Mouse (Mus musculus) E14TG2a.4 (cell line): ENCODE data around the gene E330009J07Rik.

Source experiments
- H3K27me3 ChIP-seq: 2 replicates; pipeline ENCODE4 v1.6.1; 2014; ENCODE audit warnings: low read length, control low read depth; ENCODE audit not compliant: insufficient read depth
- H3K36me3 ChIP-seq: 2 replicates; pipeline ENCODE4 v1.6.1; 2014; ENCODE audit warnings: low read length, control low read depth; ENCODE audit not compliant: insufficient read depth
- H3K4me1 ChIP-seq: replicated peaks from 2 replicates; pipeline ENCODE4 v1.6.1; 2014; ENCODE audit warnings: low read depth, low read length, control low read depth
- H3K4me3 ChIP-seq: replicated peaks from 2 replicates; pipeline ENCODE4 v1.5.1; 2014; ENCODE audit warnings: mild to moderate bottlenecking, low read length
- H3K9me3 ChIP-seq: 2 replicates; pipeline ENCODE4 v1.6.1; 2014; ENCODE audit warnings: low read length, control low read depth
- CTCF ChIP-seq: conservative IDR thresholded peaks from 2 replicates; pipeline ENCODE4 v1.5.1; 2014; ENCODE audit warnings: low read length
- NANOG ChIP-seq: IDR thresholded peaks from 2 replicates; pipeline ENCODE4 v1.6.1; 2014; ENCODE audit warnings: borderline replicate concordance, low read length, mixed read lengths
- POU5F1 ChIP-seq: IDR thresholded peaks from 2 replicates; pipeline ENCODE4 v1.6.1; 2014; ENCODE audit warnings: low read length, borderline replicate concordance

Gene E330009J07Rik

GRCm38 (mm10) chr6:40390975-40391374, 45.0 kb downstream of the E330009J07Rik start:
- TF ChIP-seq POU5F1 (no peak), CTCF (no peak), NANOG (no peak)
- Histone ChIP-seq H3K4me1 (no peaks in the 10 kb centered on the region), H3K36me3 (peaks cover 86% of the 10 kb centered on the region), H3K27me3 (no peaks in the 10 kb centered on the region), H3K4me3 (no peak overlapping the region), H3K9me3 (peaks cover 30% of the 10 kb centered on the region)

GRCm38 (mm10) chr6:40388660-40389059, 47.3 kb downstream of the E330009J07Rik start:
- no peaks in the 10 kb centered on the region for H3K4me1 ChIP-seq
- TF ChIP-seq NANOG (no peak), CTCF (no peak), POU5F1 (no peak)
- no peak overlapping the region for H3K4me3 ChIP-seq
- peaks cover 30% of the 10 kb centered on the region for H3K9me3 ChIP-seq
- peaks cover 81% of the 10 kb centered on the region for H3K36me3 ChIP-seq
- H3K27me3 ChIP-seq, result no peaks in the 10 kb centered on the region

DNA sequence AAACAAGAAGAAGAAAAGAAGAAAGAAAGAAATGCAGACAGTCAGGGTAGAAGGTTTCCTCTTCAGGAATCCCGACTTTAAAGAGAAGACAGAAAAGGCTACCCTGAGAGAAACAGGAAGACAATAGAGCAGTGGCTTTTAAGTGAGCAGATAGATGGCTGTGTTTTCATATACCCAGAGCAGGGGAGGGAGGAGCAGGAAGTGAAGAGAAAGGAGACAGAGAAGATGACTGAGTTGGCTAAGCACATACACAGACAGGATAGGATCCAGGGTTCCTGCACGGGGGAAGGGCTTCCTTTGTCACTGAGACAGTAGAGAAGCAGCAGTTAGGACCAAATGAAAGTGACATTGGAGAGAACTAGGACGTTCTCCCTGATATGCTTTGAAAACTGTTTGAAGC, 50.3 kb downstream of the E330009J07Rik start:
- TF ChIP-seq POU5F1 (no peak), NANOG (no peak), CTCF (no peak)
- peaks cover 77% of the 10 kb centered on the region for H3K36me3 ChIP-seq
- no peak overlapping the region for H3K4me3 ChIP-seq
- peaks cover 8% of the 10 kb centered on the region for H3K9me3 ChIP-seq
- H3K27me3 ChIP-seq, result no peaks in the 10 kb centered on the region
- no peaks in the 10 kb centered on the region for H3K4me1 ChIP-seq

- no peaks in the 10 kb centered on the region for H3K27me3 ChIP-seq
- H3K4me3 ChIP-seq, result no peak overlapping the region
- H3K4me1 ChIP-seq, result no peaks in the 10 kb centered on the region
- peaks cover 68% of the 10 kb centered on the region for H3K36me3 ChIP-seq
- TF ChIP-seq CTCF (no peak), POU5F1 (no peak), NANOG (no peak)
- no peaks in the 10 kb centered on the region for H3K9me3 ChIP-seq
These were observed 54.0 kb downstream of the E330009J07Rik start for GRCm38 (mm10) chr6:40381908-40382307.

DNA sequence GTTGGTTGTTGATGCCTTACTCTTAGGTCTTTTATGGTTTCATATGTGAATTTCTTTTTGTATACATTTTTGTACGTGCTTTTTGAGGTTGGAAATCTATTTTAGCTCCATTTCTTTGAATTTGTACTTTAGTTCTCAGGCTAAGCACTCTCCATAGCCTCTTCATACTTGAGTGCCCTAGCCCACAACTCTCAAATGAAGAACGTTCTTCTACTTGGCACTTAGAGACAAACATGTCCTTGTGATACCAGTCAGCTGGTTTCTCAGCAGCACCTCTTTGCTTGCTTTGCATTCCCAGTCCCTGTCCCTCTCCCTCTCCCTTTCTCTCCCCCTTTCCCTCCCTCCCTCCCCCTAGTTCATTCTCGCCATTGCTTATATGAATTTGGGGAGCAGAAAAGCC, 55.8 kb downstream of the E330009J07Rik start:
- Histone ChIP-seq H3K27me3 (no peaks in the 10 kb centered on the region), H3K9me3 (no peaks in the 10 kb centered on the region), H3K4me1 (no peaks in the 10 kb centered on the region), H3K4me3 (no peak overlapping the region), H3K36me3 (peaks cover 69% of the 10 kb centered on the region)
- TF ChIP-seq CTCF (no peak), NANOG (no peak), POU5F1 (no peak)

DNA sequence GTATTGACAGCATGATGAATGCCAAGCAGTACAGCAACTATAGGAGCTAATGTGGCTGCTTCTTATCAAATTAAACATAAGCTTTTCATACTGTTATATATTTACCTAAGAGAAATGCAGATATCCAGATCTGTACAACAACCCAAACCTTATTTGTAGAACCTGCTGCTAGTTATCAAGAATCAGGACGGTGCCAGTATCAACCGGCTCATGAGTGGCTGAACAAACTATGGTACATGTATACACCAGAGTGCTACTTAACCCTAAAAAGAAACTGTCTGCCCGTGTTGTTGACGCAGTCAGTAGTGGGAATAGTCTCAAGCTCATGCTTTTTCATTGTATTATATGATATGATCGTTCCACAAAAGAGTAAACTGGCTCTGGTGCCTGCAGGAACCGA, 64.9 kb downstream of the E330009J07Rik start:
- TF ChIP-seq CTCF, result no peak
- no peak for TF ChIP-seq NANOG
- TF ChIP-seq POU5F1, result no peak
- H3K4me1 ChIP-seq, result no peaks in the 10 kb centered on the region; the same call in 1 of the 2 replicates

DNA sequence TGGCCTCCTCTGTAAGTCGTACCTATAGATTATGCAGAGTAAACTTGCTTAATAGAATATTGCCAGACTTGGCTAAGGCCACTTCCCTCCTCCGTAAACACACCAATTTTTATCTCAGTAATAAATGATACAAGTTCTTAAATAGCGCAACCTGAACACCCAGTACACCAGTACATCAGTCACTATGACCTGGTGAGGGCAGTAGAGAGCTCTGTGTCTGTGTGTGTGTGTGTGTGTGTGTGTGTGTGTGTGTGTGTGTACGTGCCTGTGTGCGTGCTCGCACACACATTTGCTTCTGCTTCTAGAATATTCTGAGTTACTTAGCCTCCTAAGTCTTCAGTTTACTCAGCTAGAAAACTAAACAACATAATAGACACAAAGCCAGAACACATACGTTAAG, 82.6 kb downstream of the E330009J07Rik start:
- no peak overlapping the region for H3K4me3 ChIP-seq

More for the DNA sequence above, 64.9 kb downstream of the E330009J07Rik start:
- H3K36me3 ChIP-seq, result peaks cover 54% of the 10 kb centered on the region
- no peaks in the 10 kb centered on the region for H3K9me3 ChIP-seq
- no peak overlapping the region for H3K4me3 ChIP-seq
- H3K27me3 ChIP-seq, result no peaks in the 10 kb centered on the region

More for the DNA sequence above, 82.6 kb downstream of the E330009J07Rik start:
- H3K27me3 ChIP-seq, result no peaks in the 10 kb centered on the region
- peaks cover 6% of the 10 kb centered on the region; the same call in 1 of the 2 replicates for H3K9me3 ChIP-seq
- TF ChIP-seq NANOG (no peak), CTCF (peak; percentile 30), POU5F1 (no peak)
- peaks cover 45% of the 10 kb centered on the region for H3K4me1 ChIP-seq
- peaks cover 65% of the 10 kb centered on the region for H3K36me3 ChIP-seq
